Mouse (Mus musculus): Measurements from ENCODE around the gene Unc45a. TPM values are rescaled to one million over a fixed set of nuclear protein-coding genes. Genes with fewer than 3 reads are reported as not detected.
"Not testable (repeated sequence)": the region's sequence is repeated elsewhere in the genome, so short reads cannot be mapped to it uniquely, and the experiment has no call there.

The Unc45a gene
- total RNA-seq, 2 experiments from 2014 or later: 17.9 to 18.9 TPM

DNA sequence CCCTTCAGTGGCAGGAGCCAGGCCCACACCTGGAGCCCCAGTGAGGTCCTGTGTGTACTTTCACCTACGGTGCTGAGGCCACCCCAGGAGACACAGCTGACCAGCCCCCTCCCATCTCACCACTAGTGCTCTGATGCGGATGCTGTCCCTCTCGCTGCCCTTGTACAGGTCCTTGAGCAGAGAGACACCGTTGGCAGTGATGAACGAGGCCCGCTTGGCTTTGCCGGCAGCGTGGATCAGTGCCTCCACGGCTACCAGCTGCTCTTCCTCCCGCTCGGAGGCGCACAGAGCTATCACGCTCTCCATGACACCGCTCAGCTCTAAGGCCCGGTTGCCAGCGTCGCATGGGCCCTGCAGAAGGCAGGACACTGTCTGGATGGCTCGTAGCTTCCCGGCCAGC, 9.4 kb downstream of the Unc45a start:
- intact Hi-C loops (cut with DNase I): no loop called here
- DNase-seq: no peak

DNA sequence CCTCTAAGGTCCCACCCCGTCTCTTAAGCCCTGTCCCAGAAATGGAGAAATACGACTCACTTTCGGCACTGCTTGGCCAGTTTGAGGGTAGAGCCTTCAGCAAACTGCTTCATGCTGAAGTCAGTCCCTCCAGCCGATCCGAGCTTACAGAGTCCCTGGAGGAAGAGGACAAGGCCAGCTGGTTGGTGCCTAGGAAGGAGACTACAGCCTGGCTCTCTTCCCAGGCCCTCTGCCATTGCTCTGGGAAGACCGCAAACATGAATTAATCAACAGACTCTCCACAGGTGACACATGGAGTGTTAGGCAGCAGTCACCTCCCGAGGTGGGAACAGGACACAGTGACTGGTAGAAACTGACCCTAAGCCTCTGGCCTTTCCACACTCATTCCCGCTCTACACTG, 10.5 kb downstream of the Unc45a start:
- no peak for DNase-seq
- intact Hi-C loops (cut with DNase I): no loop called here

DNA sequence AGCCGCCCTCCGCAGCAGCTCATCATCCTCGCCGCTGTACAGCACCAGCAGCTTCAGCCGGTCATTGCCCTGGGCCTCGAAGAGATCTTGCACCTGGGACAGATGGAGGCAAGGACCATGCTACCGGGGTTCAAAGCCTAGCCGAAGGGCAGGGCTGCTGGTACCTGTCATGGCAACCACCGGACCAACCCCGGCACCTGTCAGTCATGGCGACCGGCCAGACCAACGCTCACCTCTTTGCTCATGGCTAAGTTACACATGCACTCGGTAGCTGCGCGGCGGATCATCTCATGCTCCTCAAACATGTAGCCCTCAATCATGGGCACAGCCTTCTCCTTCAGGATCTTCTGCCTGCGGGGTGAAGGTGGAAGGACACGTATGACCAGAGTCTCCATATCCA, 14.7 kb downstream of the Unc45a start:
- intact Hi-C loops (cut with DNase I): no loop called here
- DNase-seq: no peak

DNA sequence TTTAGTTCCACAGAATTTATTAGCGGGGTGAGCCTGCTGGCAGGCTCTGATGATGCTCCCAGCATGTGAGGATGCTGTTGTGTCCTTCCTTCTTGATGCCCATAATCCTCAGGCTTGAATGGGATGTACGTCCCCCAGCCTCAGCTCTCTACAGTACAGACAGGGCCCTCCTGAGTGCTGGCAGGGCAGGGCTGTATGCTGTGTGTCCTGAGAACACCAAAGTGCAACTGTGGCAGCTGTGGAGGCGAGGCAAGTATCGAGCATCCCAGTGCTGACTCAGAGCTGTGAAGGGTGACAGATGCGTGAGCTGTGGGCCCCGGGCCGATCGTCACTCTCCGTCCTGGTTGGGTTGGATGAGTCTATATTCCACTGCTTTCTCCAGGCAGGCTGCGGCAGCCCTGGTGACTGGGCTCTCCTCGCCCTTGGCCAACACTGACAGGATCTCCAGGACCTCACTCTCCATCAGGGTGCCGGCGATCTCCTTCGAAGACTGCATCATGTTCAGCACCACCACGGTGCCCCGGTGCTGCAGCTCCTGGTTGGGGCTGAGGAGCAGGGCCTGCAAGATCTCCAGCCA, 15.4 kb downstream of the Unc45a start:
- intact Hi-C loops (cut with DNase I): no loop called here
- DNase-seq: no peak

DNA sequence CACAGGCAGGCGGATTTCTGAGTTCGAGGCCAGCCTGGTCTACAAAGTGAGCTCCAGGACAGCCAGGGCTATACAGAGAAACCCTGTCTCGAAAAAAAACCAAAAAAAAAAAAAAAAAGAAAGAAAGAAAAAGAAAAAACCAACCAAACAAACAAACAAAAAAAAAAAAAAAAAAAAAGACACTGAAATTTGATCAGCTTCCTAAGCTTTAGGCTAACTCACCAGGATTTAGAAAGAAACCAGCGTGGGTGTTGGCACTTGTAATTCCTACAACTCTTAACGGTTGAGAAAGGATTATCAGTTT, 16.0 kb downstream of the Unc45a start:
- DNase-seq; intact Hi-C loops (cut with DNase I): not testable (repeated sequence)

DNA sequence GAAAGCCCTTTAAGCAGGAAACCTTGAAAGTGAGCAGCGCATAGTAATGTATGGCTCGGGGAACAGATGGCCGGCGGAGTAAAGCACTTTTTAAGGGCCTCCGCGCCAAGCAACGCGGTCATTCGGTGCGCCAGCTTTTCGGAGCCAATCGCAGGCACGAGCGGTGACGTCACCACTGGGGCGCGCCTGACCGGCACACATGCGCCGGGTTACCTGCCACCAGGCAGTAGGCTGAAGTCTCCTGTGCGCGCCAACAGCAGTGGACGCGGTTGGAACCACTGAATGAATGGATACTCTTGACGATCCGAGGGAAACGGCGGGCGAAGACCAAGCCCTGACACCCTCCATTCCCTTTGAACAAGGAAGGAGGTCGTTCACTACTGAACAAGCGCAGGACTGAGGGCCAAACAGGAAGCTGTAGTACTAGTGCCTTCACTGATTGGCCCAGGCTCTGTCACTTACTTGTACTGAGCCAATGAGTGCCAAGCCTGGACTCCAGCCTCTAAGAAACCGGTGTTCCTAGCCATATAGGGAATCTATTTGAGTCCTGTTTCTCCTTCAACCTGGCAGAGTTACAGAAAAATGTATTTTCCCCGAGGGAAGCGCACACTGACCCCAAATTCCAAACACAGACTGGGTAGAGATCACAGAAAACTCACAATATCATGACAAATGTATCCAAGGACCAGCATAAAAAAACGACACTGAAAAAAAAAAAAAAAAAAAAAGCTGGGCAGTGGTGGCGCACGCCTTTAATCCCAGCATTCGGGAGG, 16.6 kb downstream of the Unc45a start, which contains the start of gene Rccd1:
Rccd1 (minus strand) TSS at position 412 of the 773 bp plus-strand sequence.
- intact Hi-C loops (cut with DNase I): no loop called here
- peak; percentile 96 for DNase-seq

DNA sequence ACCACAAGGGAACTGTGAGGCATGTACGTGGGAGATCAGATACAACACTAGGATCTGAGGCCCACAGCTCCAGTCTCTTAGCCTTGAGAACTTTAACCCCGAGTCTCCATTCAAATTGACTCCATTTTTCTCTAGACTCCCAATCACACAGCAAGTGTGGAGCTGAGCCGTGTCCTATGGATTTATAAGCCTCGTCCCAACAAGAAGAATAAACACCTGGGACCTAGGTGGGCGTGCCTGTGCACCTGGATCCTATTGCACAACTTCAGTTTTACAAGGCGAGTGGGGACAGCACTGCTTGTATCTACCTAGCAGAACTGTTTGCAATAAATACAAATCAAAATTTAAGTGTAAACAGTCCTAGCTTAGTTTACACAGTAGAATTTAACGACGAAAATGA, 17.5 kb downstream of the Unc45a start:
- intact Hi-C loops (cut with DNase I): no loop called here
- no peak for DNase-seq

DNA sequence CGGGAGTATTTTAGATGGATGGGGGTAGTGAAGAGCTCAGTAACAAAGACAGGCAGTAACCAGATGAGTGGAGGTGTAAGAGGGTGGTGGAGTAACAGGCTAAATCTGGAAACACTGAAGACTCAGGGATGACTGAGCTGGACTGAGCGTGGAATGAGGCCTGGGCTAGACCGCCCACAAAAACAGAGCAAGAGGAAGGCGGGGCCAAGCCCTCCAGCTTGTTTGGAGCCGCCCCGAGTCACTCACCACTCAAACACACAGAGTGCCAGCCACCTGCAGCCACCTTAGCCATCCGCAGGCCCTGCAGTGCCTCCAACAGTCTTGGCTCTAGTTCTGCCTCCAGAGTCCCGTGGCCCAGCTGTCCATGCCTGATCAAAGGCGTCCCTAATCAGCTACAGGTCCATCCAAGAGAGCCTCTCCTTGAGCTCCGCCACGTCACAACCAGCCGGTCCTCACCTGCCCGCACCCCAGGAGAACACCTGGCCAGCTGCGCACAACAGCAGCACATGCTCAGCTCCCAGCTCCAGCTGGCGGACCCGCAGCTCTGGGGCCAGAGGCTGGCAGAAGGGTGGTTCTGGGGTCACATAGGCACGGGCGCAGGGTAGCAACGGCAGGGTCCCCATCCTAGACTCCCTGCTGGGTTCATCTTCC, 20.8 kb downstream of the Unc45a start:
- intact Hi-C loops (cut with DNase I): no loop called here

DNA sequence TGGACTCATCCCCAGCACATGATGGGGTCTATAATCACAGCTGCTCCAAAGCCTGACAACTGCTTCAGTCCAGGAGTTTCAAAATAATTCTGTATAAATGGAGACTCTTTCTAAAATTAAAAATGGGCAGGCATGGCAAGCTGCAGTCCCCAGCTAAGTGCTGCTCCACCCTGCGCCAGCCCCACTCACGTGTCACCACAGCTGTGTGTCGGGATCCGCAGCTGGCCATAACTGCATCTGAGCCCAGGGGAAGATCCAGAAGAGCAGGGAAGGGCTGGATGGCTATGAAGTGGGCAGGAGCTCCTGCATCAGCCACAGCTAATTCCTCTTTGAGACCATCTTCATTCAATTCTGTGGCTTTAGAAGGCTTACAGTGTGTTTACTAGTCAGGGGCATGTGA, 22.1 kb downstream of the Unc45a start:
- no peak for DNase-seq
- intact Hi-C loops (cut with DNase I): no loop called here

More for the DNA sequence above, 20.8 kb downstream of the Unc45a start:
- DNase-seq: no peak

DNA sequence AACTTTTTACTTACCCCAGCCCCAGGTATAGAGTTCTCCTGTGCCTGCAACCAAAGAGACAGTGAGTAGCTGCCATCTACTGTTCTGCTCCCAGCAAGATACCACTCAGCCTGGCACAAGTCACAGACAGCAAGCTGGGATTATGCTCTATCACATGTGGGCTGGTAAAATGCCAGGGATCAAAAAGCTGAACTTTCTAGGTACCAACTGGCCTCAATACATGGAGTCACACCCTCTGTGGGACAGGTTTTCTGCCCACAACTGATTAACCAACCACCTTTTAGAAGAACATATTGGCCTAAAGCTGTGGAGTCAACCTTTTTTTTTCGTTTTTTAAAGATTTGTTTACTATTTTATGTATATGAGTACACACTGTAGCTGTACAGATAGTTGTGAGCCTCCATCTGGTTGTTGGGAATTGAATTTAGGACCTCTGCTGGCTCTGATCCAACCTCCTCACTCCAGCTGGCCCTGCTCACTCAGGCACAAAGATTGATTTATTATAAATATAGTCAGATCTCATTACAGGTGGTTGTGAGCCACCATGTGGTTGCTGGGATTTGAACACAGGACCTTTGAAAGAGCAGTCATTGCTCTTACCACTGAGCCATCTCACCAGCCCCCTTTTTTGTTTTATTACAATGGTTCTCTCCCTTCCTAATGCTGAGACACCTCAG, 23.2 kb downstream of the Unc45a start:
- intact Hi-C loops (cut with DNase I): no loop called here
- DNase-seq: no peak

DNA sequence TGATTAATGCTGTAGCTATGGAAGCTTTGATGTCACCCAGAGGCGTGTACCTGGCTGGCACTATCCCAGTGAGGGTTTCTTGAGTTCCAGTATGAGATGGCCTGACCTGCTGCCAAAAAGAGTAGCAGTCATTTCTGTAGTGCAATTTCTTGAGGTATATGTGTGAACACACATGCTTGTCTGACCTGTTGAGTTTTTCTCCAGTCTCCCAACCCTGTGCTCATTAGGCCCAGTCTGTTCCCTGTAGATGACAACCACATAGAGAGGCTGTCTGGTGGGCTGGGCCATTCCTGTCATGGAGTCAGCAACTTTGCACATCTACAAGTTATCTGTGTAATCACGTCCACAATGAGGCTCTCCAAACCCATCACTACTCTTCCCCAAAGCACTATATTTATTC, 25.1 kb downstream of the Unc45a start:
- DNase-seq: no peak
- intact Hi-C loops (cut with DNase I): no loop called here

DNA sequence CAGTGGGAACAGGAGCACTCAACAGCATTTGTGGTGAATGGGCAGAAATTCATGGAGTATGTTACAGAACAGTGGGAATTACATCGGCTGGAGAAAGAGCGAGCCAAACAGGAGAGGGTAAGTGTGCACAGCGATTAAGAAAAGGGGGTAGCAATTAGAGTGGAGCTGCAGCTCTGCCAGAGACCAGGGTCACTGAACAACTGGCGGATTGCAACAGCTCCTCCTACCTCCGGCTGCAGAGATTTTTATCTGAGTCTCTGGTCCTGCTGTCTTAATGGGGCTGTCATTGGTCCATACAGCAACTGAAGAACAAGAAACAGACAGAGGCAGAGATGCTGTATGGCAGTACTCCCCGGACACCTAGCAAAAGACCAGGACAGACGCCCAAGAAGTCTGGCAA, 30.0 kb downstream of the Unc45a start:
- DNase-seq: no peak
- intact Hi-C loops (cut with DNase I): no loop called here

DNA sequence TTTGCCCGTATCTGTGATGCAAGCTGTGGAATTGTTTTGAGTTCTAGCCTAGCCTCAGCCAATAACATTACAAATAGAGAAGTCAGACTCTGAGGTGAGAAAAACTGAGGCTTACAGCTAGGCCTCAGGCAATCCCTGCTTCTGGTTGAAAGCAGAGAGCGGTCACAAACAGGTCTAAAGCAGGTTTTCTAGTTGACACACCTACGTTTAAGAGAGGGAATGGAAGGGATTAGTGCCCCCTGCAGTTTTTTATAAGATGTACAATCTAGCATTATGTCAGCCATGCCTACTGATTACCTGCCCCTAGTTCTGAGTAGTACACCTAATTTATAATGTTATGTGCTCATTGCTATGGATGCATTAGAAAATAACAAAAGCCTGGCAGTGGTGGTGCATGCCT, 33.0 kb downstream of the Unc45a start:
- intact Hi-C loops (cut with DNase I): no loop called here
- DNase-seq: no peak

DNA sequence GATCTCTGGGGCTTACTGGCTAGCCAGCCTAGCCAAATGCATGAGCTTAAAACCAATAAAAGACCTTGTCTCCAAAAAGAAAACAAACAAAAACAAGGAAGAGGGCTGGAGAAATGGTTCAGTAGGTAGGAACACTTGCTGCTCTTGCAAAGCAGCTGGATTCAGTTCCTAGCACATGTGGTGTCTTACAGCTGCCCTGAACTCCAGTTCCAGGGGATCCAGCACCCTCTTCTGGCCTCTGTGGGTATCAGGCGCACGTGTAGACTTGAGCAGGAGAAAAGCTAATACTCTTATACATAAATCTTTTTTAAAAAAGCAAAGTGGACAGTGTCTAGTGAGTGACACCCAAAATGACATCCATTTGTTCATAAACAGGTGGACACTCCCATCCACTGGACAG, 39.3 kb downstream of the Unc45a start:
- no peak for DNase-seq

DNA sequence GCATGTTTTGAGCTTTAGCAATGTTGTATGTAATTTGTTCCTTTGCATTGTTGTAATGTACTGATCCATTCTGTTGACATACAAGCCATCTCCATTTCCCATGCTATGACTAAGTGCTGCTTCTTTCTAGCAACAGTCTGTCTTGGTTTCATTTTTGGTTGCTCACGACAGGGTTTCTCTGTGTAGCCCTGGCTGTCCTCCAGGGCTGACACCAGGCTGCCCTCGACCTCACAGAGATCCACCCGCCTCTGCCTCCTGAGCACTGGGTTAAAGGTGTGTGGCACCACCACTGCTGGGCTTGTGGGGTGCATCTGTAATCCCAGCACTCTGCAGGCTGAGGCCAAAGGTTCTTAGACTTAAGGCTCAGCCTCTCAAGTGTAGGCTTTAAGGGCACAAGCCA, 41.2 kb downstream of the Unc45a start:
- intact Hi-C loops (cut with DNase I): no loop called here
- no peak for DNase-seq

More for the DNA sequence above, 39.3 kb downstream of the Unc45a start:
- intact Hi-C loops (cut with DNase I): no loop called here

DNA sequence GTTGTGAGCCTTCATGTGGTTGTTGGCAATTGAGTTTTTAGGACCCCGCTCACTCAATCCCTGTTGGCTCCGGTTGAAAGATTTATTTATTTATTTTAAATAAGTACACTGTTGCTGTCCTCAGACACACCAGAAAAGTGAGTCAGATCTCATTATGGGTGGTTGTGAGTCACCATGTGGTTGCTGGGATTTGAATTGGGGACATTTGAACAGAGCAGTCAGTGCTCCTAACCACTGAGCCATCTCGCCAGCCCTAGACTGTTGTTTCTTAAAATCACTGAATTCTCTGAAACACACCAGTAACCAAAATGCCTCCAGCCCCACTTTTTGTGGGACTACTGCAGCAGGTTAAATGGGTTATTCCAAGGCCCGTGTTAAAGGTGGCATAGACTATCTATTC, 42.1 kb downstream of the Unc45a start:
- intact Hi-C loops (cut with DNase I): no loop called here
- DNase-seq: no peak

DNA sequence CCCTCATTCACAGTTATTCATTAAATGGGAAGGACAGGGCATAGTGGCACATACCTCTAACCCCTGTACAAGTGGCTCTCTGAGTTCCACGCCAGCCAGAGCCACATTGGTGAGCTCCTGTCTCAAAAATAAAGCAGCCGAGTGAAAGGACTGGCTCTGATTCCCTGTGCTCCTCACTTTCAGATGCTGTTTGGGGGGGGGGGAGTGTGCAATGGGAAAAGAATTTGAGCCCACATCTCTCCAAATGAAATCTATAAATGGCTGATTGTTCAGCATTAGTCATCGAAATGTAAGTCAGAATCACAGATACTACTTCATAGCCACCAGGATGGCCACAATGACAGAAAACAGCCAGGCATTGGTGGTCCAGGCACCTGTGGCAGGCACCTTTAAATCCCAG, 43.8 kb downstream of the Unc45a start:
- no peak for DNase-seq
- intact Hi-C loops (cut with DNase I): no loop called here

DNA sequence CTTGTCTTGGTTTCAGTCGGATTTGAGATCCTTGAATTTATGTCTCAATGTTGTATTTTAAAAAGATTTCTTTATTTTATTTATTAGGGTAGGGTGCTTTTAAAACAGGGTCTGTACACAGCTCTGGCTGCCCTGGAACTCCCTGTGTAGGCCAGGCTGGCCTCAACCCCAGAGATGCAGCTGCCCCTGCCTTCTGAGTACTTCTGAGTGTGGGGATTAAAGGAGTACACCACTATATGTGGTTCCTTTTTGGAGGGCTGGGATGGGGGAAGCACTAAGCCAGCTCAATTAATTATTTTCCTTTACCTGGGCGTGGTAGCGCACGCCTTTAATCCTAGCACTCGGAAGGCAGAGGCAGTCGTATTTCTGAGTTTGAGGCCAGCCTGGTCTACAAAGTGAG, 44.3 kb downstream of the Unc45a start:
- intact Hi-C loops (cut with DNase I): no loop called here

DNA sequence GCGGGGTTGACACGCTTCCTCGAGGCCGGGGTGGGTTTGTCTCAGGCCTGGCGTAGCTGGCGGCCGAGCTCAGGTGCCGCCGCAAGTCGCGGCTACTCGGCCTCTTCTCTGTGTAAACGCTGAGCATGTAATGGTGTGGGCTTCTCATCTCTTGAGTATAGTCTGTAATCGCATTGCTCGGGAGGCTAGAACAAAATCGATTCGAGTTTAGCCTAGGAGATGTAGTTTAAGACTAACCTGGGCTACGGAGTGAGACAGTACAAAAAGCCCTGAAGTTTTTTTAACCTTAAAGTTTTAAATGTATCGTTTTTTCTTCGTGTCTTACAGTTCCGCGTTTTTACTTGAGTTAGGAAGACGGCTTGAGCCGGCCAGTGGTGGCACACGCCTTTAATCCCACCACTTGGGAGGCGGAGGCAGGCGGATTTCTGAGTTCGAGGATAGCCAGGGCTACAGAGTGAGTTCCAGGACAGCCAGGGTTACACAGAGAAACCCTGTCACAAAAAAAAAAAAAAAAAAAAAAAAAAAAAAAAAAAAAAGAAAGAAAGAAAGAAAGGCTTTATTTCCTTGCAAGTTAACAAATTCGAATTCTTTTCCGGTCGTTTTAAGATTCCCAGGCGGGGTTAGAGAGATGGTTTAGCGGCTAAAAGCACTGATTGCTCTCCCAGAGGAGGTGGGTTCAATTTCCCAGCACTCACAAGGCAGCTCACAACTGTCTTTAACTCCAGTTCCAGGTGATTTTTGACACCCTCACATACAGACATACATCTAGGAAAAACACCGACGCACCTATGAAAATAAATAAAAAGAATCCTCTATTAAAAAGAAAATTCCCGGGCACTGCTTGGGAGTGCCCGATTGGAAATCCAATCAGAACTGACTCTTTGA, 45.8 kb downstream of the Unc45a start:
- intact Hi-C loops (cut with DNase I): no loop called here
- peak; percentile 15 to 18 for DNase-seq

More for the DNA sequence above, 44.3 kb downstream of the Unc45a start:
- DNase-seq: no peak

DNA sequence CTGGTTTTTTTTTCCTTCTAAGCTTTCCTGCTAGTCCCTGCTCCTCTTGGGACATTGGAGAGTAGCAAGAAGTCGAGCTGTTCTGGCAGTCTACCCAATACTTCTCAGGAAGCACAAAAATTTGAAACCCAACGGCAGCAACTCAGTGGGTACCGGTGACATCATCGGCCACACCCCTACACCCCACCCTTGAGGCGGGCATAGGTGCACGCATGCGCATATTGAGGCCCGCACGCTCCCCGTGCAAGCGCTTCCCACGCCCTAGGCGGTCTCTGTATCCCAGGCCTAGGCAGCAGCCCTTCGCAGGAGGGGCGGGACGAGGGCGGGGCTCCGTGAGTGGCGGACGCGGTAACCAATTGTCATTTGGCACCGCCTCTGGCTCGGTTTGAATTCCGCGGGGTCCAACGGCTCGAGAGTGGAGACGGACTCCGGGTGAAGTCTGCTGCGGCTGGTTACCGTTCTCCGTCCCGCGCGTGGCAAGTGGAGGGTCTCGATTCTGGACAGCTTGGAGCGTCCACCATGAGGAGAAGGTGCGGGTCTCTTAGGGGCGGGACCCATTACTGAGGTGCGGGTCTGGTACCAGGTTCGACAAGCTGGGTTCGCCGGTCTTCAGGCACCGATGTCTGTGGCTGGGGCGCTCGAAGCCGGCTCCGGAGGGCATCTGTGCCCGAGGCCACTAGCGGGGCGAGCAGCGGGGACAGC, 46.6 kb downstream of the Unc45a start, which contains the start of gene Prc1:
Prc1 (plus strand) TSS at position 389 of the 702 bp plus-strand sequence.
- peak; percentile 99 for DNase-seq
- intact Hi-C loops (cut with DNase I): no loop called here
